Mouse (Mus musculus) testis, adult 2 months (tissue): ENCODE data around the gene Nav1.

ENCODE experiments used
- CTCF ChIP-seq: fragments of 200-500 bp; IDR thresholded peaks from 2 replicates; pipeline ENCODE4 v1.5.1; 2012; ENCODE audit warnings: low read depth, mild to moderate bottlenecking, inconsistent platforms, low read length, moderate library complexity; ENCODE audit not compliant: control insufficient read depth, insufficient read depth, insufficient replicate concordance
- POLR2A ChIP-seq: fragments of 200-500 bp; IDR thresholded peaks from 2 replicates; pipeline ENCODE4 v1.6.1; 2012; ENCODE audit warnings: low read depth, mild to moderate bottlenecking, inconsistent platforms, low read length, moderate library complexity; ENCODE audit not compliant: control insufficient read depth

- TF ChIP-seq CTCF: no peak
- TF ChIP-seq POLR2A: no peak
These were observed 193.1 kb downstream of the Nav1 start for GRCm38 (mm10) chr1:135413996-135414395.
